ENCODE assay signal across 28 mouse cellular contexts in the genomic region with DNA sequence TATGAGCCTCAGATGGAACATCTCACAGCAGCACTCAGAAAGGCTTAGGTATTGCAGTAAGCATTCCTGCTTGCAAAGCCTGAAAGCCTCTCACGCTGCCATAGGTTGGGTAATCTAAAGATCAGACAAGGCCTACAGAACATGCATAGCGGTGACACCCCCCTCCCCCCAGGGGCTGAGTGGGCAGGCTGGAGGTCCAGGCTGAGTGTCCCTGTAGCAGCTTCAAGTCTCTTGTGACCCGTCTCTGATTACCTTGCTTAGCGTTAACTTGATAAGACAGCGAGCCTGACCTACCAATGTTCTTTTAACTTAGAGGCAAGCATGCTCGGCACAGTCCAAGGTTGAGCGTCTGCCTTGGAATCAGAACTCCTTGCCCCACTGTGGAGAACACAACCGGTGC.
"Had no signal": no experiment of that assay in that cellular context is flagged by ENCODE, and none has a peak within 500 bp of the region (broad histone marks: within the 10 kb centered on the region; RNA-seq: fewer than 3 reads in every experiment).

No protein-coding gene starts in this region.

- H3K36me3 ChIP-seq: embryonic facial prominence, embryonic 10.5 days; embryonic facial prominence, embryonic 12.5 days; embryonic facial prominence, embryonic 13.5 days; embryonic facial prominence, embryonic 15.5 days; forebrain, embryonic 10.5 days; forebrain, embryonic 12.5 days; forebrain, embryonic 15.5 days had no signal

- H3K4me1 ChIP-seq: embryonic facial prominence, embryonic 10.5 days; embryonic facial prominence, embryonic 12.5 days; embryonic facial prominence, embryonic 13.5 days; embryonic facial prominence, embryonic 15.5 days; forebrain, embryonic 10.5 days; forebrain, embryonic 12.5 days; forebrain, embryonic 13.5 days; forebrain, embryonic 15.5 days had no signal

- ATAC-seq: forebrain, embryonic 13.5 days; forebrain, embryonic 14.5 days; forebrain, embryonic 15.5 days; forebrain, embryonic 16.5 days; forebrain, postnatal 0 days had no signal

- H3K4me3 ChIP-seq: embryonic facial prominence, embryonic 10.5 days; embryonic facial prominence, embryonic 12.5 days; embryonic facial prominence, embryonic 13.5 days; embryonic facial prominence, embryonic 15.5 days; erythroblast, embryonic 14.5 days; forebrain, embryonic 10.5 days; forebrain, embryonic 12.5 days; forebrain, embryonic 13.5 days; forebrain, embryonic 15.5 days; gastrocnemius, adult 2 months had no signal

- H3K27ac ChIP-seq: embryonic facial prominence, embryonic 10.5 days; embryonic facial prominence, embryonic 12.5 days; embryonic facial prominence, embryonic 13.5 days; embryonic facial prominence, embryonic 15.5 days; forebrain, embryonic 10.5 days; forebrain, embryonic 12.5 days; forebrain, embryonic 13.5 days; forebrain, embryonic 15.5 days; gastrocnemius, adult 2 months had no signal

- H3K27me3 ChIP-seq: embryonic facial prominence, embryonic 12.5 days; embryonic facial prominence, embryonic 13.5 days; embryonic facial prominence, embryonic 15.5 days; forebrain, embryonic 12.5 days; forebrain, embryonic 13.5 days; forebrain, embryonic 15.5 days had no signal

- DNase-seq: cerebellum, adult 18-20 months; cerebellum, adult 2 months; cerebellum, adult 8-10 months; cerebellum, adult 9-10 months; cerebellum, adult 9-11 months; cerebellum, postnatal 10 days; cerebellum, postnatal 14 days; cerebellum, postnatal 25 days; cerebellum, postnatal 36 days; embryo, embryonic 11 days; forebrain, postnatal 0 days; gastrocnemius, adult 2 months; gastrocnemius, postnatal 10 days; gastrocnemius, postnatal 14 days; gastrocnemius, postnatal 25 days; gastrocnemius, postnatal 36 days; heart, adult 18-20 months had no signal

- H3K9me3 ChIP-seq: embryonic facial prominence, embryonic 10.5 days; embryonic facial prominence, embryonic 13.5 days; embryonic facial prominence, embryonic 15.5 days; forebrain, embryonic 13.5 days; forebrain, embryonic 15.5 days had no signal
